Mouse (Mus musculus): ENCODE results near the gene Rps6kb2.

- TF ChIP-seq HCFC1 (IDR thresholded peaks at IDR 0.05; ENCODE audit: borderline replicate concordance, insufficient read depth, low read length), result no peak
- TF ChIP-seq CHD2 (IDR thresholded peaks at IDR 0.05; ENCODE audit: low read depth, low read length), result no peak
Observed at GRCm38 (mm10) chr19:4170723-4171392, 7.7 kb upstream of the Rps6kb2 start.
